Mouse (Mus musculus): ENCODE results near the gene Wdr90.
"Not testable (repeated sequence)": the region's sequence is repeated elsewhere in the genome, so short reads cannot be mapped to it uniquely, and the experiment has no call there.

Gene Wdr90

DNA sequence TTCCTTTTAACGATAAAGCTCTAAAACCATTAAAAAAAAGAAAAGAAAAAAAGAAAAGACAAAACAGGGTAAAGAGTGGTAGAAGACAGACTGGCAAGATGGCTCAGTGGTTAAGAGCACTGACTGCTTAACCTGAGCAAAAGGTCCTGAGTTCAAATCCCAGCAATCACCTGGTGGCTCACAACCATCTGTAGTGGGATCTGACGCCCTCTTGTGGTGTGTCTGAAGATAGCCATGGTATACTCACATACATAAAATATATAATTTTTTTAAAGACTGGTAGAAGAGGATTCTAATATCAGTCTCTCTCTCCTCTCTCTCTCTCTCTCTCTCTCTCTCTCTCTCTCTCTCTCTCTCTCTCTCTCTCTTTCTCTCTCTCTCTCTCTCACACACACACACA is 53.8 kb downstream of the Wdr90 start:
- DNase-seq (ENCODE audit: low spot score in 2 of 2) = not testable (repeated sequence)

DNA sequence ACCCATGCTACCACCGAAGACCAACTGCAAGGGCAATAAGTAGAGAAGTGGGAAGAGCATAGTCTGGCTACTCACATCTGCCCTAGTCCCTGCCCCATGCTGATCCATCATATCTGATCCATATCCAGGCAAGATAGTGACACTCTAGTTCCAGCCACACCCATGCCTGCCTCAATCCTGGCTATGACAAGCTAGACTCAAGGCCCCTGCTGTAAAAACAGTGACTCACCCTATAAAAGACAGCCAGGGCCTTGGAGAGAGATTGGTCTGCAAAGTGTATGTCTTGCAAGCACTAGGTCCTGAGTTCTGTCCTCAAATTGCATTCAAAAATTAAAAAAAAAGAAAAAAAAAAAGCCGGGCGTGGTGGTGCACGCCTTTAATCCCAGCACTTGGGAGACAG is 54.8 kb downstream of the Wdr90 start:
- DNase-seq (ENCODE audit: low spot score in 2 of 2) = no peak

- DNase-seq (ENCODE audit: low spot score in 2 of 2) = no peak
These were observed 58.3 kb downstream of the Wdr90 start for GRCm38 (mm10) chr17:25802825-25803517.

- peak; percentile 47 to 69 for DNase-seq (ENCODE audit: low spot score in 2 of 2)
These were observed 60.3 kb downstream of the Wdr90 start for GRCm38 (mm10) chr17:25801029-25801428.

DNA sequence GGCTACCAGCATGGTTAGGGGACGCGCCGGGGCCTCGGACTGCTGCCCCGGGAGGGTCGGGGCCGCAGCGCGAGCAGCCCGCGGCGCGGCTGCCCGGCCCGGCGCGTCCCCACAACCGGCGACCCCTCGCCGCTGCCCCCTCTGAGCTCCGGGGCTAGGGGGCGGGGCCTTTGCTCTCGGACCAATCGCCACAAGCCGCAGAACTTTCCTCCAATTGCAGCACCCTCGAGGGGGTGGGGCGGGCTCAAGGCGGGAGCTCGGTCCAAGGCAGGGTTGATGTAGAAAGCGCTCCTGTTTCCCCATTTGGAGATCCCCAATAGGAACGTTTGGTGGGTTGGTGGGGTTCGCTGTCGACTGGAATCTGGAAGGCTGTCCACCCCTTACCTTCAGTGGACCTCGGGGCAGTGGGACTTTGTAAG is 64.3 kb downstream of the Wdr90 start, which contains the start of gene Metrn:
Metrn (minus strand) TSS at position 186 of the 419 bp plus-strand sequence.
- peak; percentile 78 to 93 for DNase-seq (ENCODE audit: low spot score in 2 of 2)

DNA sequence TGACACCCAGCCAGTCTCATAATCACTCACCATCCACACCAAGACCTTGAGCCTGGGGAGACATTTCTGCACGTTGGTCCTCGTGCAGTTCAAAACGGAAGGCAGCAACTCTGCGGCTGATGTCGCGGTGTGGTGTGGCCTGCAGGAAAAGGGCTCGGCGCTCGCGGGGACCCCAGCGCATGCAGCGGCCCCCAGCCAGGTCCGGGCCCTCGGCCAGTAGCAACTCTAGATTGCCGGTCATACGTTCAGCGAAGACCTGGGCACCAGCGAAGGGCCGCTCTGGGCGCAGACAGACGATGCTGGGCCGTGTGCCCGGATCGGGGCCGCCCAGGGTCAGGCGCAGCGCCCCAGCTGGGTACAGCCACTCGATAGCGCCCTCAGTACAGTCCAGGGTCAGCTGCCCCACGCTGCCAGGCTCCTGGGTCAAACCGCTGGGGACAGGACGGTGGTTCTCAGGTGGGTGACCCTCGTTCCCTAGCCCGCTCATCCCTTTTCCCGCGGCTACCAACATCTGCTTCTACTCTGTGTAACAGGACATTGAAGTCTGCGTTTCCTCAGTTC is 65.0 kb downstream of the Wdr90 start:
- DNase-seq (ENCODE audit: low spot score in 2 of 2) = peak; percentile 46

DNA sequence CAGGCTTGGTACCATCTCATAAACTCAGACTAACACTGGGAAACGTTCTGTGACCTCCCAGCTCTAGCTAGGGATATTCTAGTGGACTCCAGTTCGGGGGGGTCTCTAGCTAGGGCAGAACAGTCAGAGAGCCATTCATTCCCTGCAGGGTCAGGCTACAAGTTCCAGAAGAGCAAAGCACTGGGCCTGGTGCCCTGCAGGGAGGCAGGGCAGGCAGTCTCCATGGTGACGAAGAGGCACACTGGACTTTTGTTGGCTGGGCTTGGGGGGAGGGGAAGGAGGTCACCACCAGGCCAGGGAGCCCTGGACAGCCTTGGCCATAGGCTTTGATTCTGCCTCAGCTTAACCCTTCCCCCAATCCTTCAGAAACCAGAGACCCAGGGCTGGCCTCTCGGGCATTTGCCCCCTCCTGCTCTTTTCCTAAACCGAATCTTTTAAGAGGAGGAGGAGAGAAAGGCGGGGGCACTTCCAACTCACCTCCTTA is 65.7 kb downstream of the Wdr90 start, which contains the start of gene AC134908.4:
AC134908.4 (minus strand) TSS at position 51 of the 484 bp plus-strand sequence.
- DNase-seq (ENCODE audit: low spot score in 2 of 2) = no peak

- no peak for DNase-seq (ENCODE audit: low spot score in 2 of 2)
These were observed 66.3 kb downstream of the Wdr90 start for GRCm38 (mm10) chr17:25794998-25795397.

Measured in spleen, postnatal 10 days (tissue).